In the genomic region with DNA sequence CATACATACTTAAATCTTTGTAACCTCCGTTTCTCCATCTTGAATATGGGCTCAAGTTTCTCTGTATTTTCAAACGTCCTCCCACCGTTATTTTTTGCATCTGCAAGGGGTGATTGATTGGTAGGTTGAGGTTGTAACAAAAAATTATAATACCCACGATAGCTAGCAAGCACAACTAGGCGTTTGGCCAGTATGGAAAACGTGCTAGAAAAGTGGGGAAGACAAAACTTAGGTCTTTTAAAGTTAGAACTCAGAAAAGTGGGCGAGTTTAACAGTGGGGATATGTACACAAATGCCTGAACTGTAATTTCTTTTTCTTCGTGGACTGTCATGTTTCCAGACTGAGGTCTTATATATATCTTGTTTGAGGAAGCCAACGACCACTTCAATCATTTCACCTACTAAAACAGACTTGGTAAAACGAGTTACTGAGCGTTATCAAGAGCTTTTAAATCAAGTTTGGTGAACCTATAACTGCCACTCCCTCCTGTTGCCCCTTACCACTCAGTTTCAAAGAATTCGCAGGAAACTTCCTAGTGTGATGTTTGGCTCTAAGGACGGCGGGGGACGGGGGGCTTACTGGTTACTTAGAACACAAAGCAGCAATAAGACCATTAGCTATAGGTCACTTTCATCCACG, we compare ENCODE assay signal across 8 mouse cellular contexts. TPM values are rescaled to one million over a fixed set of nuclear protein-coding genes. Genes with fewer than 3 reads are reported as not detected.
DNase-seq lines count a peak whose midpoint lies in the region; ATAC-seq and TF ChIP-seq lines count a peak whose summit lies in the region.

No protein-coding gene starts in this region.

- no peak for DNase-seq in kidney, postnatal 10 days
- no peak for DNase-seq in Muller cell, postnatal 12 days (ENCODE audit: inconsistent ontology term)
- DNase-seq in B cell, adult 2 months: no peak
- DNase-seq in right cerebral cortex, postnatal 36 days (ENCODE audit: low spot score in 2 of 2): no peak

- H3K4me2 ChIP-seq in kidney, embryonic 15.5 days: peak overlapping the region; percentile 76
- H3K4me2 ChIP-seq in hindbrain, embryonic 12.5 days (replicated peaks): peak overlapping the region; percentile 85
- H3K4me2 ChIP-seq in midbrain, embryonic 15.5 days: peak overlapping the region; percentile 83

- peak overlapping the region; percentile 97 for H3K27ac ChIP-seq in kidney, embryonic 15.5 days
- peak overlapping the region; percentile 85 for H3K27ac ChIP-seq in bone marrow macrophage, adult 2 months (ENCODE audit: insufficient read depth, low read depth, low read length)
- H3K27ac ChIP-seq in hindbrain, embryonic 12.5 days: peak overlapping the region; percentile 95
- H3K27ac ChIP-seq in midbrain, embryonic 15.5 days: peak overlapping the region; percentile 98

- no peak for TF ChIP-seq POLR2A in bone marrow macrophage, adult 2 months (IDR thresholded peaks at IDR 0.05; ENCODE audit: borderline replicate concordance, low read depth, low read length)

- H3K4me3 ChIP-seq in kidney, embryonic 15.5 days (replicated peaks): peak overlapping the region; percentile 81
- peak overlapping the region; percentile 76 for H3K4me3 ChIP-seq in bone marrow macrophage, adult 2 months (ENCODE audit: insufficient read depth, low read length)
- H3K4me3 ChIP-seq in hindbrain, embryonic 12.5 days: peak overlapping the region; percentile 65
- H3K4me3 ChIP-seq in midbrain, embryonic 15.5 days: peak overlapping the region; percentile 78

- WGBS in kidney, embryonic 15.5 days: 32% methylated on average over 16 of the region's 16 CpGs
- 35% methylated on average over 16 of the region's 16 CpGs for WGBS in hindbrain, embryonic 12.5 days
- WGBS in midbrain, embryonic 15.5 days: 35% methylated on average over 16 of the region's 16 CpGs

- peaks cover 15% of the 10 kb centered on the region for H3K4me1 ChIP-seq in kidney, embryonic 15.5 days
- peaks cover 15% of the 10 kb centered on the region for H3K4me1 ChIP-seq in bone marrow macrophage, adult 2 months (ENCODE audit: control insufficient read depth, insufficient read depth, low read length)
- H3K4me1 ChIP-seq in hindbrain, embryonic 12.5 days: peaks cover 21% of the 10 kb centered on the region
- peaks cover 27% of the 10 kb centered on the region for H3K4me1 ChIP-seq in midbrain, embryonic 15.5 days

- no peaks in the 10 kb centered on the region for H3K9me3 ChIP-seq in kidney, embryonic 15.5 days (replicated peaks)
- H3K9me3 ChIP-seq in hindbrain, embryonic 12.5 days (replicated peaks): no peaks in the 10 kb centered on the region
- no peaks in the 10 kb centered on the region for H3K9me3 ChIP-seq in midbrain, embryonic 15.5 days

- 0 out of 2 replicates have a peak, but pooled peaks cover 10% of the 10 kb centered on the region for H3K36me3 ChIP-seq in kidney, embryonic 15.5 days
- H3K36me3 ChIP-seq in hindbrain, embryonic 12.5 days: no peaks in the 10 kb centered on the region
- H3K36me3 ChIP-seq in midbrain, embryonic 15.5 days (replicated peaks): no peaks in the 10 kb centered on the region

- peak overlapping the region; percentile 71 for H3K9ac ChIP-seq in kidney, embryonic 15.5 days
- peak overlapping the region; percentile 56 for H3K9ac ChIP-seq in hindbrain, embryonic 12.5 days
- H3K9ac ChIP-seq in midbrain, embryonic 15.5 days: peak overlapping the region; percentile 75

- no peak for TF ChIP-seq CTCF in bone marrow macrophage, adult 2 months (IDR thresholded peaks at IDR 0.05; ENCODE audit: low read depth, low read length)

- ATAC-seq in kidney, embryonic 15.5 days (replicated peaks; ENCODE audit: low FRiP score): no peak
- ATAC-seq in hindbrain, embryonic 12.5 days (ENCODE audit: low FRiP score): no peak
- no peak for ATAC-seq in midbrain, embryonic 15.5 days (replicated peaks)

- no peaks in the 10 kb centered on the region for H3K27me3 ChIP-seq in kidney, embryonic 15.5 days
- H3K27me3 ChIP-seq in hindbrain, embryonic 12.5 days: no peaks in the 10 kb centered on the region
- H3K27me3 ChIP-seq in midbrain, embryonic 15.5 days (replicated peaks): no peaks in the 10 kb centered on the region

RNA-seq across cellular contexts. Expression of a gene that starts 0.9 kb away (rescaled TPM):
- 122 and 131 TPM in 2 replicates for polyA plus RNA-seq in kidney, embryonic 15.5 days (2015; fragmentation: Nextera tagmentation; extraction: Ambion mirVana)
- polyA plus RNA-seq in bone marrow macrophage, adult 2 months (2012; ENCODE audit: insufficient read depth, insufficient read length, missing spikeins): 179 and 188 TPM in 2 replicates
- polyA plus RNA-seq in hindbrain, embryonic 12.5 days (2016; fragmentation: Nextera tagmentation; extraction: Ambion mirVana): 128 and 133 TPM in 2 replicates
- 100 and 108 TPM in 2 replicates for polyA plus RNA-seq in midbrain, embryonic 15.5 days (2015; fragmentation: Nextera tagmentation; extraction: Ambion mirVana)
